Mouse (Mus musculus) CH12.LX (cell line): ENCODE data around the gene Snrpg. TPM values are rescaled to one million over a fixed set of nuclear protein-coding genes. Genes with fewer than 3 reads are reported as not detected.

Experiments used
- DNase-seq: peaks from one replicate; pipeline ENCODE4 v3.0.0-alpha.2; 2013; ENCODE audit errors: extremely low read depth
- H3K27ac ChIP-seq: 2 replicates; pipeline ENCODE4 v1.5.1; 2012; ENCODE audit warnings: low read depth, mild to moderate bottlenecking, control low read depth, moderate library complexity; ENCODE audit not compliant: insufficient read depth
- H3K27me3 ChIP-seq: replicated peaks from 2 replicates; pipeline ENCODE3; 2012; ENCODE audit warnings: inconsistent platforms
- H3K36me3 ChIP-seq, 2 experiments: replicated peaks in 1 of 2; 2 replicates each; pipeline versions ENCODE3 to v1.6.1; 2012; ENCODE audit warnings: inconsistent platforms in 1 of 2, low read length in 1 of 2, mild to moderate bottlenecking in 1 of 2, mixed read lengths in 1 of 2, moderate library complexity in 1 of 2; ENCODE audit not compliant: control insufficient read depth in 1 of 2, insufficient read depth in 1 of 2
- H3K4me1 ChIP-seq, 2 experiments: 2 replicates each; pipeline ENCODE4 v1.6.1; 2012; ENCODE audit warnings: inconsistent platforms in 1 of 2, moderate library complexity in 1 of 2; ENCODE audit not compliant: insufficient read depth in 2 of 2, control insufficient read depth in 1 of 2
- H3K4me2 ChIP-seq: 2 replicates; pipeline ENCODE4 v1.6.1; 2012; ENCODE audit warnings: low read depth, mild to moderate bottlenecking, control low read depth; ENCODE audit not compliant: poor library complexity, insufficient read depth, severe bottlenecking
- H3K4me3 ChIP-seq, 3 experiments: fragments of 150-350 bp in 1 of 3; sonication (generic) in 1 of 3; replicated peaks in 1 of 3; 2 replicates each; pipeline versions ENCODE3 to v1.5.1; 2011 to 2012; ENCODE audit warnings: low read depth in 2 of 3, low read length in 2 of 3, mild to moderate bottlenecking in 2 of 3, moderate library complexity in 2 of 3, control low read depth in 1 of 3, improper control_type of control experiment in 1 of 3, inconsistent platforms in 1 of 3, mixed read lengths in 1 of 3; ENCODE audit not compliant: poor library complexity in 1 of 3
- H3K79me2 ChIP-seq: replicated peaks from 2 replicates; pipeline ENCODE4 v1.6.1; 2012; ENCODE audit warnings: mild to moderate bottlenecking, moderate library complexity; ENCODE audit not compliant: control insufficient read depth, poor library complexity, insufficient read depth, severe bottlenecking; ENCODE audit errors: extremely low read depth
- H3K9ac ChIP-seq: 2 replicates; pipeline ENCODE4 v1.6.1; 2012; ENCODE audit warnings: low read depth, mild to moderate bottlenecking, control low read depth, moderate library complexity; ENCODE audit not compliant: insufficient read depth
- H3K9me3 ChIP-seq: replicated peaks from 2 replicates; pipeline ENCODE3; 2012; ENCODE audit warnings: low read length, inconsistent platforms, mixed read lengths
- CHD1 ChIP-seq: IDR thresholded peaks from 2 replicates; pipeline ENCODE4 v1.6.1; 2012; ENCODE audit warnings: low read depth, low read length, improper control_type of control experiment, inconsistent platforms
- E2F4 ChIP-seq: IDR thresholded peaks from 2 replicates; pipeline ENCODE4 v1.6.1; 2011; ENCODE audit warnings: low read depth, low read length, improper control_type of control experiment; ENCODE audit not compliant: insufficient replicate concordance
- ELF1 ChIP-seq: IDR thresholded peaks from 2 replicates; pipeline ENCODE4 v1.6.1; 2014; ENCODE audit warnings: low read depth, mild to moderate bottlenecking, inconsistent platforms, low read length, improper control_type of control experiment
- EP300 ChIP-seq: IDR thresholded peaks from 2 replicates; pipeline ENCODE4 v1.6.1; 2011; ENCODE audit warnings: low read length, improper control_type of control experiment
- HCFC1 ChIP-seq: IDR thresholded peaks from 2 replicates; pipeline ENCODE4 v1.6.1; 2012; ENCODE audit warnings: low read depth, mild to moderate bottlenecking, inconsistent platforms, low read length, improper control_type of control experiment
- IRF4 ChIP-seq: IDR thresholded peaks from 2 replicates; pipeline ENCODE4 v1.6.1; 2014; ENCODE audit warnings: low read depth, mild to moderate bottlenecking, inconsistent platforms, low read length, improper control_type of control experiment
- MAFK ChIP-seq: IDR thresholded peaks from 2 replicates; pipeline ENCODE4 v1.6.1; 2011; ENCODE audit warnings: low read length, improper control_type of control experiment; ENCODE audit not compliant: insufficient replicate concordance
- MXI1 ChIP-seq: IDR thresholded peaks from 2 replicates; pipeline ENCODE4 v1.6.1; 2011; ENCODE audit warnings: mild to moderate bottlenecking, low read depth, low read length, improper control_type of control experiment
- POLR2A ChIP-seq: IDR thresholded peaks from 2 replicates; pipeline ENCODE4 v1.6.1; 2011; ENCODE audit warnings: low read depth, mild to moderate bottlenecking, improper control_type of control experiment, low read length
- POLR2AphosphoS2 ChIP-seq: IDR thresholded peaks from 2 replicates; pipeline ENCODE4 v1.6.1; 2011; ENCODE audit warnings: low read depth, low read length, improper control_type of control experiment
- RAD21 ChIP-seq: IDR thresholded peaks from 2 replicates; pipeline ENCODE4 v1.6.1; 2011; ENCODE audit warnings: low read depth, mild to moderate bottlenecking, low read length, improper control_type of control experiment, moderate library complexity
- RCOR1 ChIP-seq: conservative IDR thresholded peaks from 2 replicates; pipeline ENCODE4 v1.6.1; 2012; ENCODE audit warnings: low read depth, mild to moderate bottlenecking, inconsistent platforms, low read length, improper control_type of control experiment
- SIN3A ChIP-seq: IDR thresholded peaks from 2 replicates; pipeline ENCODE4 v1.6.1; 2012; ENCODE audit warnings: low read length, improper control_type of control experiment, inconsistent platforms
- SMC3 ChIP-seq: IDR thresholded peaks from 2 replicates; pipeline ENCODE4 v1.6.1; 2011; ENCODE audit warnings: low read depth, low read length, improper control_type of control experiment
- TBP ChIP-seq: conservative IDR thresholded peaks from 2 replicates; pipeline ENCODE4 v1.6.1; 2011; ENCODE audit warnings: low read depth, low read length, improper control_type of control experiment
- USF2 ChIP-seq: conservative IDR thresholded peaks from 2 replicates; pipeline ENCODE4 v1.6.1; 2011; ENCODE audit warnings: low read depth, low read length, improper control_type of control experiment
- ZC3H11A ChIP-seq: IDR thresholded peaks from 2 replicates; pipeline ENCODE4 v1.6.1; 2012; ENCODE audit warnings: low read depth, mild to moderate bottlenecking, inconsistent platforms, low read length, improper control_type of control experiment
- dilution Hi-C: fragments of 300-500 bp; cut with MboI; formaldehyde crosslinking; loops from 2 replicates; pipeline ENCODE4 v1.14.3; 2020; ENCODE audit warnings: low sequenced_read_pairs; ENCODE audit not compliant: extremely low pct_unique_long_range_greater_than_20kb, extremely low pct_ligation_motif_present
- in situ Hi-C: fragments of 300-500 bp; cut with MboI; formaldehyde crosslinking; loops from 3 replicates; pipeline ENCODE4 v1.14.3; 2019; ENCODE audit warnings: low sequenced_read_pairs, low pct_ligation_motif_present, low pct_unique_long_range_greater_than_20kb, mixed read lengths
- polyA plus RNA-seq: library from polyadenylated mRNA; unstranded; fragments of >175 nt; gene quantifications from 2 replicates; pipeline ENCODE4 v1.2.1, GENCODE M21; 2012; ENCODE audit warnings: low read depth; ENCODE audit not compliant: insufficient read length
- total RNA-seq, 2 experiments: library from RNA; depleted of rRNA; stranded (reverse); fragments of 300-350 nt in 1 of 2; fragments of >200 nt in 1 of 2; gene quantifications; 2 replicates each; pipeline ENCODE4 v1.2.3; 2012 to 2014

Snrpg gene
- total and polyA plus RNA-seq, 3 experiments: 146 to 462 (median 446) TPM

DNA sequence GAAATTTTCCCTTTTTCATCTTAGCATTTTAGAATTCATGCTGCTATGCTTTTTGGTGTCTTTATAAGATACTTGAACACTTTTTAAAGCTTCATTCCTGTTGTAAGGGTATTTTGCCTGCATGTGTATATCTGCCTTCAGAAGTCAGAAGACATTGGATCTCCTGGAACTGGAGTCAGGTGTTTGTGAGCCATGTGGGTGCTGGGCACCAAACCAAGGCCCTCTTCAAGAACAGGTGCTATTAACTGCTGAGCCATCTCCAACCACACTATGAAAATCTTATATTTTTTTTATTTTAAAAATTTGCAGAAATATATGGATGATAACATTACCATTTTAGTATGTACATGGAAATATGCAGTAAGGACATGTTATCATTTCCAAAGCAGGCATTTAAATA lies 35.2 kb downstream of the Snrpg start:
- H3K79me2 ChIP-seq: peaks cover 37% of the 10 kb centered on the region

DNA sequence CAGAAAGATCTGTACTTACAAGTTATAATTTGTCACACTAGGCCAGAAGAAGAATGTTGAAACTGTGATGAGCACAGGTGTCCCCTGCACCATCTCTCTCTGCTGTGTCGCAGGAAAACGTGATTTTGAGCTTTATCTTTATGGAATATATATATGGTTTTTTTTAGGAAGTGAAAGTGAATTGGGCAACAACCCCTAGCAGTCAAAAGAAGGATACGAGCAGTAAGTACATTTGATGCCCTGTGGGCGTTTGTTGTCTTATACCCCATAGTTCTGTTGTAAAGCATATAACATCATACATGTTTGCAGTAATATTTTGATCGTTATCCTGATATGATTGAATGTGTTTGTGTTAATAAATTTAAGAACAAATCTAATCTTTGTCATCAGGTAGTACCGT lies 47.6 kb downstream of the Snrpg start:
- DNase-seq: no peak
- TF ChIP-seq E2F4 (no peak), RCOR1 (no peak), ELF1 (no peak)
- no peaks in the 10 kb centered on the region for H3K4me1 ChIP-seq
- in situ Hi-C loops (no loop called here), dilution Hi-C loops (no loop called here)
- peaks cover 42 to 79% of the 10 kb centered on the region in 2 experiments for H3K36me3 ChIP-seq
- no peaks in the 10 kb centered on the region for H3K9me3 ChIP-seq
- H3K27ac ChIP-seq: no peak overlapping the region
- H3K79me2 ChIP-seq: no peaks in the 10 kb centered on the region; the same call in 1 of the 2 replicates
- no peak overlapping the region for H3K4me3 ChIP-seq
- no peaks in the 10 kb centered on the region for H3K27me3 ChIP-seq
- H3K9ac ChIP-seq: no peak overlapping the region
- no peak overlapping the region for H3K4me2 ChIP-seq

More for the DNA sequence above, 35.2 kb downstream of the Snrpg start:
- Histone ChIP-seq H3K27me3 (no peaks in the 10 kb centered on the region), H3K4me3 (no peak overlapping the region), H3K36me3 (peaks cover 0 to 21% of the 10 kb centered on the region in 2 experiments), H3K27ac (no peak overlapping the region), H3K9me3 (no peaks in the 10 kb centered on the region)
- in situ Hi-C loops: no loop called here
- no peak for DNase-seq
- no peak for TF ChIP-seq POLR2AphosphoS2
- TF ChIP-seq TBP: no peak
- no peak for TF ChIP-seq SMC3
- TF ChIP-seq POLR2A: no peak
- no peak for TF ChIP-seq CHD1
- no peak for TF ChIP-seq EP300
- no peak for TF ChIP-seq ZC3H11A
- TF ChIP-seq HCFC1: no peak
- no peak for TF ChIP-seq RAD21
- no peak for TF ChIP-seq MAFK
- no peak for TF ChIP-seq USF2
- TF ChIP-seq, all 38 proteins: peak for 0
- peaks cover 0 to 27% of the 10 kb centered on the region in 2 experiments; a peak in 2 of 4 replicates for H3K4me1 ChIP-seq
- H3K9ac ChIP-seq: no peak overlapping the region
- no peak overlapping the region for H3K4me2 ChIP-seq
- dilution Hi-C loops: no loop called here

DNA sequence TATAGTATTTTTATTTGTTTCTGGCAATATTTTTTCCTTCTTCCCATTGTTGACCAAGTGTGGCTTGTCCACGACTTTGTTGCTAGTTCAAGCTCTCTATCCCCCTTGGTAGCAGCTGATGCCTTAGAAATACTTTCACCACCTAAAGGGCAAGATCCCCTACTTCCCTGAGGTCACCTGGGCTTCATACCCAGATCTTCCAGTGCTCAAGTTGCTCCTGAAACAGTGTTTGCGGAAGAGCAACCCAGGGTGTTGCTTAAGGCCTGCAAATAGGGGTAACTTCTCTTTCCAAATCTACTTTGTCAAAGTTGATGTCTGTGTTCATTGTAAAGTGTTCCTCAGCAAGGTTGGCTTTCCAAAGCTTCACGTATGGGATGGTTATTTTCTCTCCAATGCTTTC lies 48.1 kb downstream of the Snrpg start:
- peaks cover 43 to 77% of the 10 kb centered on the region in 2 experiments for H3K36me3 ChIP-seq

More for the DNA sequence above, 48.1 kb downstream of the Snrpg start:
- Histone ChIP-seq H3K27me3 (no peaks in the 10 kb centered on the region), H3K9me3 (no peaks in the 10 kb centered on the region), H3K27ac (no peak overlapping the region), H3K9ac (no peak overlapping the region), H3K4me1 (no peaks in the 10 kb centered on the region), H3K4me2 (no peak overlapping the region), H3K79me2 (no peaks in the 10 kb centered on the region; the same call in 1 of the 2 replicates), H3K4me3 (no peak overlapping the region)
- TF ChIP-seq IRF4 (no peak), ZC3H11A (no peak), SIN3A (no peak), MXI1 (no peak), POLR2A (no peak), RAD21 (no peak)
- dilution Hi-C loops (no loop called here), in situ Hi-C loops (no loop called here)
- no peak for DNase-seq
